Mouse (Mus musculus) spleen, postnatal 36 days (tissue): ENCODE measurements at regions not wholly inside any gene's neighbourhood (a gene's known extent, or its start where the extent isn't known, plus 50 kb on each side); places are given as distances from the start of the nearest gene placed in this dataset.

Source experiments
- DNase-seq, 2 experiments: peaks; one replicate each; pipeline ENCODE4 v3.0.0; 2022; ENCODE audit warnings: low spot score in 2 of 2, mixed read lengths in 1 of 2

GRCm38 (mm10) chr9:116232386-116232785 lies 57.2 kb upstream of the Tgfbr2 start:
- no peak for DNase-seq

- no peak for DNase-seq
Measured at GRCm38 (mm10) chr9:116231351-116232311, 56.5 kb upstream of the Tgfbr2 start.

- DNase-seq, result no peak
Measured at GRCm38 (mm10) chr9:116230346-116230745, 55.2 kb upstream of the Tgfbr2 start.

GRCm38 (mm10) chr9:116228443-116228842 lies 53.3 kb upstream of the Tgfbr2 start:
- no peak for DNase-seq

- DNase-seq, result no peak
Measured at GRCm38 (mm10) chr9:116227738-116228137, 52.6 kb upstream of the Tgfbr2 start.
